Mouse (Mus musculus) ovary, postnatal 10 days (tissue): ENCODE measurements around the gene Taf3.

ENCODE experiments used
- DNase-seq: peaks from one replicate; pipeline ENCODE4 v3.0.0; 2022; ENCODE audit warnings: low spot score

Gene Taf3

DNA sequence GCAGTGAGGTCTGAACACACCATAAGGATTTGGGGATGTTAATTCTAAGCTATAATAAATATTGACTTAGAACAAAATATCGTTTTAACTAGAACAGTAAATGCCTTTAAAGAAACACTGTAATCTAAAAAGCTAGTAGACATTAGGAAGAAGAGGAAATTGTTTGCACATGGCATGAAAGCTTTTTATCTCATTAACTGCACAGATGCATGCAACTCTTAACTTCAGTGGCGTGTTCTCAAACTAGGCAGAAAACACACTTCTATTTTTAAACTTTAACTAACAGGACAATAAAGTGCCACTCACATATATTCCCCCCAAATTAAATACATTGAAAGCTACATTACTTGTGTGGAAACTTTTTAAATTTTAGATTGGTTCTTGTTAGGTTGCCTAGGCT is 91.8 kb downstream of the Taf3 start:
- DNase-seq: no peak

DNA sequence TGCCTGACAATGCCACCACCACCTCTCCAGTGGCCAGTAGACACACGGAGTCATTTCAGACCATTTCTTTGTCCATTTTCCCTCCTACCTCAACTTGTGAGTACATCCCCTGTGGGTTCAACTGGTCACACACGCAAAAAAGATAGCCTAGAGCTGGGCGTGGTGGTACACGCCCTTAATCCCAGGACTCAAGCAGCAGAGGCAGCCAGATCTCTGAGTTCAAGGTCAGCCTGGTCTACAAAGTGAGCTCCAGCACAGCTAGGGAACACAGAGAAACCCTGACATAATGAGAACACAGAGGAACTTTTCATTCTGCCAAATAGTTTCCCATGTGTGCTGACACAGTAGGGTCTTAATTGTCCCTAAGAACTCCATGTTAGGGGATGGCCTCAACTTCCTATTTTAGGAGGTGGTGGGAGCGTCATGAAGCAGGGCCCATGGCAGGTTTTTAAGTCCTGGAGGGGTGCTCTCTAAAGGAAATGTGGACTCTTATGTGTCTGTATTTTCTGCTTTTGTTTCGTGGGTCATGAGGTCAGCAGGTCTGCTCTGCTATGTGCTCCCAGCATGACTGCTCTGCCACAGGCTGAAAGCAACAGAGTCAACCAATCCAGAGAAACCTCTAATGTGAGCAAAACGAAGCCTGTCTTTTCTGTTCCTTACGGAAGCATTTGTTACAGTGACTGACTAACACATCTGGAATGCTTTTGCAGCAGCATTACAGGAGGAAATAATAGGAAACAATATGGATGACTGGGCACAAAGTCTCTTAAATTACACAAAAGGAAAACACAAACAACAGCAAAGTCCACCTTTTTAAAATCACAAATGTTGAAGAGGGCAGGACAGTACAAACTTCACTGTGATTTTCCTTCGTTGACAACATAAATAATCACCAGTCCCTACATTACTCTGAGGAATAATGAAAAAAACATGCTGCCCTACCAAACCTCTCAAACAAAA is 92.5 kb downstream of the Taf3 start:
- no peak for DNase-seq

DNA sequence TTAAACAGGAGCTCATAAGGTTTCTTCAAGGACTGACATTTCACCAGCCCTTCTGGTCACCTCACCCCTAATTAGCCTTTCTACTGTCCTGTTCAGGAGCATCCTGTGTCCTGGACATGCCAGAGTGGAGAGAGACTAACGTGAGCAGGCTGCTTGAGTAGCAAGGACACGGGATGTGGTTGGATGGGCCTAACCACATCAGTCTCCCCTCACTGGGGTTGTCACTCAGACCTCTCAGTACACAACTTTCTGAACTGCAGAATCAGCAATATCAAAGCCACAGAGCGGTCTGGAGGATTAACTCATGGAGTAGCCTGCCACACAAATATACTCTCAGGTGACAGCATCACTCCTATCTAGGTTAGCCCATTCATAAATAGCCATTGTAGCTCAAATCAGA is 101.7 kb downstream of the Taf3 start:
- DNase-seq: no peak

DNA sequence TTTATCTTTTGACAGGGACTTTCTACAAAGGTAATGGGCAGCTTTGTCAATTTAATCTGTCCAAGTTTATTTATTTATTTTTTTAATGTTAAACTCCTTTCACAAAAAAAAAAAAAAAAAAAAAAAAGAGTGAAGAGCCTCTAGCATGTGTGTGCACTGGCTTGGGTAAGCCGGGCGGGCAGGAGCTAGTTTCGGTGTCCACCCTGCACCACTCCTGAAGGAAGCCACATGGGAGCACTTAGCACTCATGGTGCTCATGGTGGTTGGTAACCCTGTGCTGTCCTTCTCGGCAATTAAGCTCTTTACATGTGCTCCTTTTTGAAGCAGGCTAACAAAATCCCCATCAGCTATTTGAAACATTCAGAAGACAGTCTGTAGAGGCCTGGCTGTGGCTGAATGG is 102.8 kb downstream of the Taf3 start:
- no peak for DNase-seq

DNA sequence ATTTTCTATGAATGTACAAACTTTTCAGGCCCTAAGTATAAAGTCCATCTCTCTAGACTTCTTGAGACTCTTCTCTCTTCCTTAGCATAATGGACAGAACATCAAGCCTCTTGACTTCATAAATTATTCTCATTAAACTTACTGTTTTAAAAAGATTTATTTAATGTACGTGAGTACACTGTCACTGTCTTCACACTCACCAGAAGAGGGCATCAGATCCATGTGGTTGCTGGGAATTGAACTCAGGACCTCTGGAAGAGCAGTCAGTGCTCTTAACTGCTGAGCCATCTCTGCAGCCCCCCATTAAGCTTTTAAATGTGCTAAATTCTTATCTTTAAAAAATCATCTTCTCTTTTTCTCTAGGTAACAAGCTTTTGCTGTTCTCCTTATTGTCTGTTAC is 105.4 kb downstream of the Taf3 start:
- DNase-seq: no peak

DNA sequence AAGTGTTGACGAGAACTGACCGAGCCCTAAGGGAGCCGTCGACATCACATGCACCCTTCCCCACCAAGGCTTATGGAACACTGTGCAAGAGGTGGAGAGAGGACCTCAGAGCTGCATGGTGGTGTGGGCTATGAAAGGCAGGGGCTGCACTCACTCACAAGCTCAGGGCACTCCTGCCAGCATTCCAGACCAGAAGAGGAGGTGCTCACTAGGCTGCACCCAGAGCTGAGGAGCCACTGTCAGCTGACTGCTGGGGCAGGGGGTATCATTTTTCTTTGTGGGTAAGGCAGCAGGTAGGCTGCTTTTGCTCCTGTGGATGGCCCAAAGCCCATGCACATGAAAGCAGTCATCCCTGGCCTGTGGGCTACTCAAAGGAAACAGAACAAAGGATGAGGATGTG is 109.1 kb downstream of the Taf3 start:
- no peak for DNase-seq

DNA sequence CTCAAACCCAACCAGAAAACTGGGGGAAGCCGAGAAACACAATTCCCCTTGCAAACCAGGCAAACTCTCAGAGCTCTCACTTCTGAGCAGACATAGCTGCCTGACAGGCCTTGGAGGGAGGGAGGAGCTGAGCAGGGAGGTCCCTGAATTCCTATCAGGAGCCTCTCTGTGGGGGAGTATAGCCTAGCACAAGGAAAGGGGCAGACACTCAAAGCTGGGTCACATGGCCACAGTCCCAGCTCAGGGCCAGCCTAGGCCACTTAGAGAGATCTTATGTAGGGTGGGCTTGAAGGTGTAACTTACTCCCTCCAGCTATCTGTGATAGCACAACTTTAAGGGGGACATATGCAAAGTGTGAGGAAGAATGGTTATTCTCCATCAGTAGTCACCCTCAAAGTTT is 112.4 kb downstream of the Taf3 start:
- DNase-seq: no peak

DNA sequence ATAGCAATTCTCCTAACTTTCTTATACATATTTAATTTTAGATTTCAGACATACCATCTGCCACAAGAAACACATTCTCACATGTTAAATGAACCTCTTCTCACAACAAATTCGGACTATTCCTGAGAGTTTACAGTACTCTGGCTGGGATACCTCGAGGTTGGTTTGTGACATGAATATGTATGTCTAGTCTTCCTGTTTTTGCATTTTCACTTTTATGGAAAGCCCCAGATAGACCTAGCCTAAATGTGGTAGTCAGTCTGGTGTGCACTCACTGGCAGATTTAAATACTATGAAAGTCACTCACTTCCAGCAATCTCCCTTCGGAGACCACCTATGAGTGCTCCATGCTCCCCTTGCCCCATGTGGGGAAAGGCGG is 121.5 kb downstream of the Taf3 start:
- no peak for DNase-seq

DNA sequence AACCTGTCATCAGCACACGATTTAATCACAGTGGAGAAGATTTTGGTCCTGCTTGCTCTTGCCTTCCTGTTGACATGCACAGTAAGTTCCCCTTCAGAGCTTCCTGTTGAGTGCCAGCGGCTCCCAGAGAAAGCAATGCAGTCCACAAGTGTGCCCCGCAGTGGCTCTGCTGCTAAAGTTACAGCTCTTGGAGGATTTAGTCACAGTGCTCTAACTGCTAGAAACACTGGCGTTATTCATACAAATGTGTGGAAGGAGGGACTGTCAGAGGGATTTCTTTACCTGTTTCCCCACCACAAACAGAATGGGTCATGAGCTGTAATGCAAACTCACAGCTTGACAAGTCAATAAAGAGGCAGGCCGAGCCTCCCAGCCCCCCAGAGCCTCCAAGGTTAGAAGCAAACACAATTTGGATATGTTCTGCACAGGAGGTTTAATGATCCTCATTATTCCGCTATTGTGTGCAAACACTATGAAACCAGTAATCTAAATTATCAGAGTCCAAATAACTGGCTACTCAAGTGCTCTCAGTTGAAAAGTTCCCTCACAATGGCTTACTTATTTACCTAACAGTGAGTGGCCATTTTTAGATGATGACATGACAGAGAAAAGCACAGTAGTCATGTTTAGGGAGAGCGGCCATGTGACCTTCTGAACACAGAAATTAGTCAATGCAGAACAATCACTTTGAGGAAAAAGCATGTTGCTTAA is 122.0 kb downstream of the Taf3 start:
- no peak for DNase-seq

DNA sequence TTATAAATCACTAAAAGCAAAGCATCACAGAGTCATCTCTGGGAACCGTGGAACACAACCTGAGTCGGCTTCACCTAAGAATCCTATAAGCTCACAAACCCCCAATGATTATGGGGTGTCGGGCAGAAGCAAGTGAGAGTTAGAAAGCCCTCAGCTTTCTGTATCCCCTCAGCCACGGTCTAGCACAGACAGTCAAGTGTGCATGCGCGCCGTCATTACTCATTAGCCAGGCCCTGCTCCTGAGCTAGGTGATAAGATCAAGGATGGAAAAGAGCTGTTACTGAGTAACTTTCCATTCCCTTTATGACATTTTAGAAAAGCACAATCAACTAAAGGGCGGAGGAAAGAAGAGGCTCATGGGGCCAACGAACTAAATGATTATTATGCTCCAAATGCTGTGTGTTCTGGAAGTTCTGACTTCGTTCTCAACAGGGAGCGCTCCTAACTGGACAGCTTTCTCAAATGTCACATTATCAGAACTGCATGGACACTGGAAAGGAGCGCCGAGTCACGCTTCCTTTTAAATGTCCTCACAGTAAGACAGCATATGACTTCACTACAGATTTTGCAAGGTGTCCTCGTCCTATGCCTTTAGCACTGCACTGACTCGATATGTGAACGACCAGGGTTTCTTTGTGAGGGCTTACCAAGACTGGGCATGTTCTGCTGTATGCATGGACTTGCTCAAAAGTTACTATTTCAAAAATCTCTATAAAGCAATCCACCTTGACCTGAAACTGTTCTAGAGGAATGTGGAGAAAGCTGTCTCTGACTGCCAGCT is 129.5 kb downstream of the Taf3 start:
- no peak for DNase-seq

DNA sequence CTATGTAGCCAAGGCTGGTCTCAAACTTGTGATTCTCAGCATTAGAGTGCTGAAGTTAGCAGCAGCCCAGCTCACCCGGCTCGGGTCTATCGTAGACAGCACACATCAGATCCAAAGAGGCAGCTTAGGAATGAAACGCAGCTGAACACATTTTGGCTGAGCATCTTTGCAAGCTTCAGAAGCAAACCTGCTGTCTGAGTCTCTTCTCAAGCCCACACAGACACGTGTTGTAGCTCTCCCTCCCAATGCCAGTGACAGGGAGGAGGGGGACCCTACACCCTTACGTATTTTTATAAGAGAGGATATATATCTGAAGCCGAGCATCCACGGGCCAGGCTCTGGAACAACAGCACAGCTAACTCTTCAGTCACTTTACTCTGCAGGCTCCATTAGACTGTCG is 130.8 kb downstream of the Taf3 start:
- no peak for DNase-seq

DNA sequence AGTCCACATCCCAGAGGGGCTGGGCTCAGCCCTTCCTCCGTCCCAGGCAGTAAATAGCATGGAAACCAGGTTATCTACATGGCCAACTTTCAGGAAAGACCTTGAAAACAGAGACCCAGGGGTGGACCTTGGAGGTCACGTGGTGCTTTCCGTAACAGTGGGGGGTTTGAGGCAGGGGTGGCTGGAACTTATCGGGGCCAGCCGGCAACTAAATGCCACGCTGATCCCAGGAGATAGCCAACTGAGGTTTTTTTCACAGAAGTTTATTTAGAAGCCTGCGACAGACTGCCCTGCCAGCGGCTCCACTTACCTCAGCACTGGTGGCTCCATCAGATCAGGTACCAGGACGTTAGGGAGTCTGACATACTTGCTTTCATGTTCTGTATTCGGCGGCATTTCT is 142.4 kb downstream of the Taf3 start:
- no peak for DNase-seq

DNA sequence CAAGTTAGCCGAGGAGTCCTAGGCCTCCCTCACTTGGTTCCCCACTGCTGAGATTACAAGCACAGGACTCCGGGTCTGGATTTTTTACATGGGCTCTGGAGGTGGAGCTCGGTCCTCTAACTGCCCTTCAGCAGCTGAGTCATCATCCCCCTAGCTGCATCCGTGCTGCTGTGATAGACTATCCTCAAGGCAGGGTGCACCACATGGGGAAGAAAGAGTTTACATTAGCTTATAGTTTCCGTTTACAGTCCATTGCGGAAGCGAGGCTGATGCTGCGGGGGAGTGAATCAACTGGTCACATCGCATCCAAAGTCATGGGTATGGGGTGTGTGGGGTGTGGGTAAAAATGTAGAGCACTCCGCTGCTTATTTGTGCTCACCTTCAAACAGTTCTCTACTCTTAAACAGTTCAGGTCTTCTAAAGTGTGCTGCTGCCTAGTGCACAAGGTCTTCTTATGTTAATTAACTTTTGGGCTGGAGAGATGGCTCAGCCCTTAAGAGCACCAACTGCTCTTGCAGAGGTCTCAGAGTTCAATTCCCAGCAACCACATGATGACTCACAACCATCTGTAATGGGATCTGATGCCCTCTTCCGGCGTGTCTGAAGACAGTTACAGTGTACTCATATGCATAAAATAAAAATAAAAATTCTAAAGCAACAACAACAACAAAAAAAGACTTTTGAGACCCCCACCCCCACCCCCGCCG is 144.4 kb downstream of the Taf3 start:
- no peak for DNase-seq

DNA sequence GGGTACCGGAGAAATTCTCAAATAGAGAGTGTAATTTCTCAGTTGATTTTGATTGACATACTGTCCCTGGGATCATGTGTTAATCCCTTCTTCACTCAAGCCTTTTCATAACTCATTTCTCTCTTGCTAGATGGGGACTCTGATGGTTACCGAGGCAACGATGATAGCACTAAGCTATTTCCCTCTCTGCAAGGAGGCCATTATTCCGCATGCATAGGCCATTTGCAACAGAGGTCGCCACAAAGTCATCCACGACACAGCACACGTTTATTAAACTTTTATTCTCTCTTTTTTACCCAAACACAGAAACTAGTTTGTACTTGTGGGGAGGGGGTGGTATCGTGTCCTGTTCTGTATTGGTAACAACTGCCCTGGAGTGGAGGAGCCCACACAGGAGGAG is 150.6 kb downstream of the Taf3 start:
- DNase-seq: no peak

DNA sequence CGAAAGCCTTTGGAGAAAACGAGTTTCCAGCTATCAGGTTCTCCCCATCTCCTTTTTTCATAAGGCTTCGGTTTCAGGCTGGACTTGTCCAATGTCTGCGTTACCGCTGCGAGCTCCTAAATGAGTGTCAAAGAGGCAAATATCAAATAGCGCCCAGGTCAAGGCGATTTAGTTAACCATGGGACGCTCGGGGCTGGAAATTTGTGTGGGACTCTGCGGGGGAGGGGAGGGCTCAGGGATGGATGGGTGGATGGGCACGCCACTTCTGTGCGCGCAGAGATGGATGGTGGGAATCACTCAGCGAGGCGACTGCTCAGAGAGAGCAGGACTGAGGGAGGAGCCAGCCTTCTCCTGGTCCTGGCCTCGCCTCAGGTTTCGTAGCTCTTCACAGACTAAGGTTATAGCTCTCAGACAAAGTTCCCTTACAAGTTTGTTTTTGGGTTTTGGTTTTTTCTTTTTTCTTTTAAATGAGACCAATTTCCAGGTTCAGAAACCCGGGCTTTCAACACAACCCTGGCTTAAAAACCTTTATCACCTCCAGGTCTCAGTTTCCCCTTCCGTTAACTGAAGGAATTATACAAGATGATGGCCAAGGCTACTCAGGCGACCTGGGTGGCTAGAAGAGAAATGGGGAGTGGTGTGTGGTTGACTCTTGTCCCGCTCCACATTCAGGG is 152.2 kb downstream of the Taf3 start:
- no peak for DNase-seq

DNA sequence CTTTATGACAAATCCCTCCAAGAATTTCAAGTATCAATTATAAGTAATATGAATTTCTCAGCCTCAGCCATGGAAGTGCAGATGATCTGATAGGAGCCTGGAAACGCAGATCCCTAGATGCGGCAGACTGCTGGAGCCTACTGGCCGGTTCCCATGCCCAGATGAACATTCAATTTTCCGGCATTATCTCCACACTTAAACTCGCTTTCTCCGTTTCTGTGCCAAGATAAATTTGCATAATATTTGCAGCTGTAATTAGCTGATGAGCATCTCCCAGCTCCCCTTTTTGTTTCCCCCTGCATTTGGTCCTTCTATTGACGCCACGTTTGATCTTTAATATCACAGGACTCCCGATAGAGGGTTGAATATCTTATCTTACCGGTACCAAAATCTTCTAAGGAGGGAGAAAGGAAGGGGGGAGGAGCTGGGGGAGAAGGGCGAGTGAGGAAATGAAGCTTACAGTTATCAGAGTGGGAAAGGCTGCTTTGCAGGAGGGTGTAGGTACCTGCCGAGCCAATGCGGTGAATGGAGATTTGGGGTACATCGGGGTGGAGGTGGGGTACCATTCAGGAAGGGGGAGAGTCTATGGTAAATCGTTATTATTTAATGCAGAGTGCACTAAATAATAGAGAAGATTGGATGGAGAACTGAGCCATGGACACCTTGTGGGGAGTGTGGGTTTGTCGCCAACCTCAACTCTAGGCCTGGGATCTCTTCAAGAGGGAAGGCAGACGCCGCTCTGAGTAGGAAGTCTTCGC is 153.4 kb downstream of the Taf3 start:
- no peak for DNase-seq

DNA sequence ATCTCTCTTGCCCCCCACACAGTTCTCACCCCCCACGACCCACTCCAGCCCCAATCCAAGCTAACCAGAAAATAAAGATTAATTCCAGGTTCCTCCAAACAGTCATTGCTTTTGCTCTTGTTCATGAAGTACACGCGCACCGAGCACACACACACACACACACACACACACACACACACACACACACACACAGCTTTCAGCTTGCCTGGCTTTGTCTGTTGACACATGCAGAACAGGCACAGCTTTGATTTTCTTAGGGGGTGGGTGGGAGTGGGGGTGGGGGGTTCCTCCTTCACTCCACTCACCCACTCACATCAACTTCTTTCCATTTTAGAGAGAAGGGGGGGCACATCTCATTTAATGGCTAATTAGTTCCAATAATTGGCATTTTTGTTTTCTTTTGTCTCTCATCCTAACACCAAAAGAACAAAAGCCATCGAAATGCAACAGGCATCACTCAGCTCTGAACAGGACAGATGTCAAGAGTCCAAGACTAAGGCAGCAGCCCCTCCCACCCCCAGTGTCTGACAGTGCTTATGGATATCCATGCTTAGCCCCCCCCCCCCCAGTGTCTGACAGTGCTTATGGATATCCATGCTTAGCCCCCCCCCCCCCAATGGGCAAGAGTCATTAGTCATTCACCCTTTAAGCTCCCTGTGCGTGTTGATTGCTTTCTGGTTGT is 155.0 kb downstream of the Taf3 start:
- no peak for DNase-seq

DNA sequence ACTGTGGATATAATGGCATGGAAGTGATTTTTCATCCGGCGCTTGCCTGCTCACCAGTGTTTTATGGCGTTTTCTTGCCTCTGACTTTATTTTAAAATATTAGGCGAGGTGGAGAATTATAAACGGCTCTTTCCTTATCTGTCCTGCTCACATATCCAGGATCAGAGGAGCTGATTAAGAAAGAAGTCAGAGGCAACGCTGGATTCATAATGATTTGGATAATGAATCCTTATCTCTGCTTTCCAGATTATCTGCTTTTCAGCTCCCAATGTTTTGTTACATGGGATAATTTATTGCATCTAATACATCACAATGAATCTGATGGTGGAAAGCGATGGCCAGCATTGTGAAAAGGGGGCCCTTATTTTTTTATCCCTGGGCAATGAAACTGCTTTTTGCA is 155.9 kb downstream of the Taf3 start:
- no peak for DNase-seq

DNA sequence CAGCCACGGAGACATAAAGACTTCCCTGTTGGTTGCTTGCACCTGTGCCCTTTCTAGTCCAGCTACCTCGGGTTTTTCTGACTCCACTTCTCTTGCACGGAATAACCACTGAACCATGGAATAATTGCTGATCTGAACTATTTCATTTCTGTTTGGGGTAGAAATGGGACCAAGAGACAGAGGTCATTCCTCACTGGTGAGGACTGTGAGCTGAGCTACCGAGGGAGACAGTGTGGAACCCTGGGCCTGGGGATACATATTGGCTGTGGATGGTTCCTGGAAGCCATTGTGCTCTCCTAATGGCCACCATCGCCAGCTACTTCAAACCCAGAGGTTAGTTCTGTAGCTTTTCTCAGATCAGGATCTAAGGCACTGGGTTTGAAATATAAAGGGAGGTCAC is 157.5 kb downstream of the Taf3 start:
- no peak for DNase-seq

DNA sequence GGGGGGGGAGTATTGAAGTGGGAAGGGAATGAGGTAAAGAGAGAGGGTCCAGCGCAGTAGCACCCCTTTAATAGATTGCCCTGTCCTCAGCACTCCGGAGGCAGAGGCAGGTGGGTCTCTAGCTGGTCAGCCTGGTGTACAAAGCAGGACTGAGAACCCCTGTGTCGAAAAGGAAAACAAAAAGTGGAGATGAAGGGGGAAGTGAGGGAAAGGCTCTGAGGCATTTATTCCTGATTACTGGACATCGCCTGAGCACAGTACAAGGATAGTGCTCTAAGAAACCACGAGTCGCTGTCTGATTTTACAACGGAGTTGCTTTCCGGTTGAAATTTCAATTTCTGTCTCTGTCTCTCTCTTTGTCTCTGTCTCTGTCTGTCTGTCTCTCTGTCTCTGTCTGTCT is 158.1 kb downstream of the Taf3 start:
- no peak for DNase-seq
